Mouse (Mus musculus) left cerebral cortex, adult 18-20 months (tissue): ENCODE data around the gene Gm5737. TPM values are rescaled to one million over a fixed set of nuclear protein-coding genes. Genes with fewer than 3 reads are reported as not detected.

Experiments used
- DNase-seq, 2 experiments: peaks; one replicate each; pipeline ENCODE4 v3.0.0; 2021 to 2022; ENCODE audit warnings: low spot score in 2 of 2, mixed read lengths in 1 of 2
- long read RNA-seq, 2 experiments: library from polyadenylated mRNA; stranded (forward); transcript quantifications; one replicate each; pipeline ENCODE4 v2.0.0; 2021
- total RNA-seq, 2 experiments: library from RNA; stranded (reverse); gene quantifications; 2 replicates each; pipeline ENCODE4 v1.2.3; 2021

The Gm5737 gene
- not detected for total RNA-seq
- long read RNA-seq, experiment 1 = 0 reads
- long read RNA-seq, experiment 2, partial matches to known transcripts = 0 of 1 reads
- long read RNA-seq, experiment 2, other reads (novel, unspliced or antisense) = 1 of 1 reads

DNA sequence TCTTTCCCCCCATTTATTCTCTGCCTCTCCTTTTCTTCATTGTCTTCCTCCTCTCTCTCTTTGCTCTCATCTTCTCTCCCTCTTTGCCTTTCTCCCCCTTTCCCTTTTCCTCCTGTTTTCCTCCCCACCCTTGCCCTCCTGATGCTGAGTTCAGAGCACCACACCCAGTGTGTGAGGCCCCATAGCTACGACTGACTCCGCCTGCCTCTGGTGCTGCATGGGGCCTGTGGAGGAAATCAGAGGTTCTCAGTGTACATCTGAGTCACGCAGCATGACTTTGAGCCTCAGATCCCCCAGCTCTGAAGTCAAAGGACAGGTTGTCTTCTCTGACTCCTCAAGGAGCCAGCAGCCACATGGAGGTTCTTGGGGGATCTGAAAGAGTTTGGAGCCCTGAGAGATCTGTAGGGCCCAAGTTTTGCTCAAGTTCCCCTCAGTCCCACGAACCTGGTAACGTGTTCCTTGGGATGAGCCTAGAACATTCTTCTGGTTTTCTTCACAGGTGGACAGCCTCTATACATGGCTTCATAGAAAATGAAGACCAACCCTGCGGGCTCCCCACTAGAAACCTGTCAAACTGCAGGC is at the start of gene Gm5737:
Gene Gm5737 (plus strand): TSS at position 532 of the 582 bp plus-strand sequence.
- DNase-seq = no peak

GRCm38 (mm10) chr7:120767369-120767768 is 44.8 kb upstream of the Gm5737 start:
- no peak for DNase-seq

- DNase-seq = no peak
Measured at GRCm38 (mm10) chr7:120771389-120771788, 40.8 kb upstream of the Gm5737 start.

- no peak for DNase-seq
Measured at GRCm38 (mm10) chr7:120778012-120778411, 34.2 kb upstream of the Gm5737 start.

DNA sequence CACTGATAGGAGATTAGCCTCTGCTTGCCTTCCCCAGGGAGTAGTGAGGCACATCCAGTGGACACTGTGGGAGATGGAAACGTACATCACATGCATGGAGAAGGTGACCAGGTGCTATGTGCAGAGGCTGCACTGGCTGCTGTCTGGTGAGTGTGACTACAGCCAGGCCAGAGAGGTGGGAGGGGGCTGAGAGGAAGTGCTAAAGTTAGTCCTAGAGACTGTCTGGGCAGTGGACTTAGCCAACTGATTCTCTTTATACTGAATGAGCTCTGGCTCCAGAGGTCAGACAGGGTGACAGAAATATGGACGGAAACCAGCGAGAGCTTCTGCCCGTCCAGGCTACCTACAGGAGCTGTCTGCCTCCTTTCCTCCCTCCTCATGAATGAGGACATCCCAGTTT is 16.6 kb upstream of the Gm5737 start:
- DNase-seq = no peak

GRCm38 (mm10) chr7:120796369-120796768 is 15.8 kb upstream of the Gm5737 start:
- DNase-seq = no peak

DNA sequence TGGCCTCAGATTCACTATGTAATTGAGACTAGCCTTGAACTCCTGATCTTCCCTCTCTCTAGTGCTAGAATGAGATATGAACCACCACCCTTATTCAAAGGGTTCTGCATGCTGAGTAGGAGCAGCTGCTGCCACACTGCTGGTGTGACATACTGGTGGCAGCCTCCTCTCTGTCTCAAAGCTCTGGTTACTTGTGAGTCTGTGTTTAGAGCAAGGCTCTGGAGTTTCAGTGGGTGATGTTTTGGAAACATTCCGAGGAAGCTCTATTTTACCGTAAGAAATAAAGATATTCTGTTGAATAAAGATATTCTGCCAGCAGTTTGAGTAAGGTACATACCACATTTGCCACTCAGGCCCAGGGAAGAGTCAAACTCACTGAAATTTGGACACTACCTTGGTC is 8.9 kb upstream of the Gm5737 start:
- no peak for DNase-seq

GRCm38 (mm10) chr7:120809705-120810104 is 2.5 kb upstream of the Gm5737 start:
- no peak for DNase-seq

DNA sequence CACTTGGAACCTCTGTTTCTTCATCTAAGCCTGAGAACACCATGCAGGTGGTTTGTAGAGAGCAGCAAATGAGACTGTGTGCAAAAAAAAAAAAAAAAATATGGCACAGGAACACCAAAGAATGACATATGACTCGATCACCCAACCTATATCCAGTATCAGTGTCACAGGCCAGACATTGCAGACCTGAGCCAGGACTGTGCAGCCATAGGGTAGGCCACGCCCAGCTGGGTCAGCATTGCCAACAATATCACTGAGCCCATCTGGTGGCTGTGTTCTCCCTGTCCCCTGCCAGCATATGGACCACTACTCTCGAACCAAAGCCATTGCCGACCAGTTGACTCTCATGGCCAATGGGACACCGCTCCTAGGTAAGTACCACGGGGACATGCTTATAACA is 5.4 kb downstream of the Gm5737 start:
- DNase-seq = no peak

- no peak for DNase-seq
Measured at GRCm38 (mm10) chr7:120819386-120819785, 7.2 kb downstream of the Gm5737 start.

DNA sequence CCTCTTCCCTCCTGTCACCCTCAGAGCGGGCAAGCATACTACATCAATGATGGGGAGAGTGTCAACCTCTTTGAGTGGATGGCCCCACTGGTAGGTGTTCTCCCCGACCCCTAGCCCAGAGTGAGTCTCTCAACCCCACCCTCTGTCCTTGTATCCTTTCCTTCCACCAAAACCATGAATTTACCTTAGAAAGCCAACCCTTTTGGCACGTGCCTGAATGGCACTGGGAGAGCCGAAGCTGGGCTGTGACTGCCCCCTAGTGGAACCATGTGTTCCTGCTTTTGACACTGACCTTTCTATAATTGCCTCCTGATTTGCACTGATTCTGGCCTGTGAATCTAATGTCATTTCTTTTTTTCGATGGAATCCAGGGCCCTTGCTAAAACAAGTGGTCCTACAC is 11.1 kb downstream of the Gm5737 start:
- DNase-seq = peak; percentile 58 to 69

- peak in 1 of 2 experiments; percentile 26 for DNase-seq
Measured at GRCm38 (mm10) chr7:120825097-120825496, 12.9 kb downstream of the Gm5737 start.

DNA sequence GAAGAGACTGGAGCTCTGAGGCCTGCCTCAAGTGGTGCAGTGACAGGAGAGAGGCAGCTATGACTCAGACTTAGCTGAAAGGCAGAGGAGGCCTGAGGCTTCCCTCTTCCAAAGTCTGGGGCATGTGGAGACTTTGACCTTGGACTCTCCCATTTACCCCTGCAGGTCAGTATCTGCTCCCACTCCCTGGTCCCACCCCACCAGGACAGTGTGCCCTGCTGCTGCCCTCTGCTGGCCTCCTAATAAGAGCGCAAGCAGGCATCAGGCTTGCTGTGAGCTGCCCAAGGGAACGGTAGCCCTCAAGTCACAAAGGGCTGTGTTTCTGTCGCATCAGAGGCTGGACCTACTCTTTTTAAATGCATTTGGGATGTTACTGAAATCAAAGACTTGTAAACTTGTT is 14.2 kb downstream of the Gm5737 start:
- DNase-seq = no peak

DNA sequence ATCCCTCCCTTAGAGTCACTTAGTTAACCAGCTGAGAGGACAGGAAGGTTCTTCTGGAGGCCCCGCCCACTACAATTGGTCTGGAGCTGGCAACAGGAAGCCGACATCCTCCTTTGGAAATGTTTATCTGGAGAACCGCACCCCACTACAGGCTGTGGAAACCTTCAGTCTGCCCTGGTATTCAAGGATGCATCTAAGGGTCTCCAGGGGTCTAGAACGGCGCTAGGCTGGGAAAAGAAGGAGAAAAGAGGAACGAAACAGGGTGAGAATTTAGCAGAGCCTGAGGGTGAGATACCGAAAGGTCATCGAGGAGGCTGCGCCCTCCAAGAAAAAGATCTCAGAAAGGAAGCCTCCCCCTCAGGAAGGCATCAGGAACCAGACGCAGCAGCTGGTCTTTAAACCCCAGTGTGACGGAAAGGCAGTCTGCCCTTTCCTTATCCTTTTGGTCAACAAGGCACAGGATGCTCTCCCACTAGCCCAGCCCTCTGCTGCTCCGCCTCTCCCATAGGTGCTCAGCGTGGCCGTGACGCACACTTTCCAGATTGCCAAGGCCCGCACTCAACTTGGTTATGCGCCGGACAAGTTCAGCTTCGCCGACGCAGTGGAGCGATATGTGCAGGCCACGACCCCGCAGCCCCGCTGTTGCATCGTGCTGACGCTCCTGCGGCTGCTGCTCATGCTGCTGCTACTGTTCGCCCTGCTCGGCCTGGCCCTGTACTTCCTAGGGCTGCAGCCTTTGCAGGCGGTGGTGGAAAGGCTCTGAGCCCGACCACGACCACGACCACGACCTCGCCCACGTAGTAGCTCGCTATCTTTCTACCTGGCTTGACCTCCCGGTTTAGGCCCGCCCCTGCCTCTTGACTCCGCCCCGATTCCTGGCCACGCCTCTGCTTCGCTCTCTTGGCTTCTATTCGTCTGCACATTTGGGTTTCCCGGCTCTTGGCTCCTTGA is 18.5 kb downstream of the Gm5737 start:
- peak; percentile 46 to 64 for DNase-seq

DNA sequence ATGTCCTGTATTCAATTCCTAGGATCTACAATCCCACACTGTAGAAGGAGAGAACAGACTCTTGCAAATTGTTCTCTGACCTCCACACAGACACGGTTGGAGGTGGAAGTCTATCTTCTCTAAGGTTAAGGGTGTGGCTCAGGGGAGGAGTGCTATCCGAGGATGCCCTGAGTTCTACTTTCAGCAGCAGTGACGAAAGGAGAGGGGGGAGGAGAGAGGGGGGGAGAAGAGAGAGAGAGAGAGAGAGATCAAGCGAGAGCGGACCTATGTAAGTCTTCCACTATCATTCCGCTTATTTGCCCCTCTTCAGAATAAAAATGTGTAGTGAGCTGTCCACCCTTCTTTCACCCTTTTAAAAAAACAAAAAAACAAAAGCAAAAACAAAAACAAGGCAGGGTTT is 22.3 kb downstream of the Gm5737 start:
- no peak for DNase-seq

DNA sequence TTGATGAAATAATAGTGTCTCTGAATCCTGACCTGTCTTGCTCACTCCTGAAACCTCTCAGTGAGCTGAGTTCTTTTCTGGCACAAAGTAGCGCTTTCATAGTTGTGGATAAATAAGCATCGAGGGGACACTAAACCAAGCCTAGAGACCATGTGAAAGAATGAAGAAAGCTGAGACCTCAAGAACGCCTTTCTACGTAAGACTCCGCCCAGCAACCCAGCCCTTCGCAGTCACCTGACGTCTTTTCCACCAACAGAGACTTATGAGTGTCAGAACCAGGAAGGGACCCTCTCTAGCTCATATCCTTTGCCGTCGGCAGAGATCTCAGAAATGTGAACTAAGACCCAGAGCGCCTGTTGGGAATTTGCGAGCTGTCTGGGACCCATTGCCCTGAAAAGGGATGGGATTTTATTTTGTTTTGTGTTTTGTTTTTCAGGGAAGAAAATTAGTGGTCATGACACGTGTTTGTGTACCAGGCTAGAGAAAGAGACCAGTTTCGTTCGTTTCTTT is 22.8 kb downstream of the Gm5737 start:
- DNase-seq = peak; percentile 61 to 69

DNA sequence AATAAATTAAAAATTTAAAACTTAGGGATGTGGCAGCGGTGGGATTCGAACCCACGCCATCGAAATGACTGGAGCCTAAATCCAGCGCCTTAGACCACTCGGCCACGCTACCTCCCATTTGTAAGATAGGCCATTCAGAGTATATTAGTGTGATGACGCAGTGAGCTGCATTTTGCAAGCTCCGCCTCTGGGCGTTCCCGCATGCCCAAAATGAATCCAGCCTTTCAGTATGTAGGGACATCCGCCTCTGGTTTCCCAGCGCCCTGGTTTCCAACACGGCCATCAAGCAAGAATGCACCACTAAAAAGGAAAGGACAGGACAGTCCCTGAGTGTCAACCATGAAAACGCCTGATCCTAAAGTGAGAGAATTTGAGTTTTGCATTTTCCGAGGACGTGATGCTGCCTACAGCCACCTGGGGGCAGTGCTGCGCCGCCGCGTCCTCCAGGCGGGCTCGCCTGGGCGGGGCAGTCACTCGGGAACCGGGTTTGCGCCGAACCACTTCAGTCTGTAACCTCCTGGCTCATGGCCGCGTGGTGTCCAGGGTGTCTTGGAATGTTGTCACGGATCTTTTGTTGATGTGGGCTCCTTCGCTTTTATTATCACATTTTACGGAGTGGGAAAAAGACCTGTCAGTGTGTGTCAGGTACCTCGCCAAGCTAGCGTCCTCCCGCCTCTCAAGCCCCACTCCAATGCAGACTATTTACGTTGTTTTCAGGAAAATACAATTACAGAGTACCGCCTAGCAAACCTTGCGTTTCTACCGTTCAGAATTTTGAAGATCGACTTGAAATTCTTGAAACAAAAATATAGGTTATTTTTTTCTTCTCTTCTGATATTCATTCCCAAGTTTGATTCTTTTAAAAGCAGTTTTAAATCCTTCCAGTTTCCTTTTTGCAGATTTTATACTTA is 23.5 kb downstream of the Gm5737 start:
- DNase-seq = peak; percentile 96 to 99

DNA sequence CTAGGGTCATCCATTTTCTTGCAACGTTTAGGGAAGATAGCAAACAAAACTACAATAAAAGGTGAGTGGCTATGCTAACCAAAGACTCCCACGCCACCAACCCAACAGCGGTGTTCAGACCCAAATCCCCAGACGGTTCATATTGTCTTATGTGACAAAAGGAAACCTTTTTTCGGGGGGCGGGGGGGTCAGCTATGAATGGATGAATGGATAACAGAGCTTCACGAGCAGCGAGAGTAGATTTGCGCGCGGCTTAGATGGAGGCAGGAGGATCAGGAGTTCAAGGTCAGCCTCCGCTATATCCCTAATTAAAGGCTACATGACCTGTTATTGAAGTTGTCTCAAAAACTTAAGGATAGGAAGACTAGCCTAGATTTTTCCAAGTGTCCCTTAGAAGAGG is 24.2 kb downstream of the Gm5737 start:
- no peak for DNase-seq

DNA sequence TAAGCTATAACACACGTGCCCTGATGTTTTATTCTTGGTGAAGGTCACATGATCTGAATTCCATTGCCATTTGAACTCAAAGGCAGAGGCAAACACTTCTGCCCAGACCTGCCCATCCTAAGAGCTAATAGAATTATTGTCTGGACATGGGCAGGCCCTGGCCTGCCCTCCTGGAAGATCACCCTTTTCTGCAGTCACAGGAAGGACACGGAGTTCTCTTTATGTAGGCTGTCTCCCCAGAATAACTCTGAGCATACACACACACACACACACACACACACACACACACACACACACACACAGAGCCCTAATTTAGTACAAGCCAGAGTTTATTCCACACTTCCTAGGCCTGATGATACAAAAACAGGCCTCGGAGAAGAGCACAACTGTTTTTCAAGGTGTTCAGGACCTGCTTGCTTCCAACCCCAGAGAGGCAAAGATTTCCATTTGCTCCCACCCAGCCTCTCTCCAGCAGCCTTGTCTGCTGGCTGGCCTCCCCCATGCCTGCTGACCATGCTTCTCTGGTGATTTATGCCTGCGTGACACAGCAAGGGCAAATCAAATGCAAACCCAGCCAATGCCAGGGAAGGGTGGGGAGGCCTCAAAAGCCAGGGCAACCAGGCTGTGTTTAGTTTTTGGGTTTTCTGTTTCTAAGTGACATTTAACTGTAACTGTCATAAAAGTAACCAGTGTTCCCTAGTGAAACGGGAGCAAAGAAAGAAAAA is 26.4 kb downstream of the Gm5737 start:
- DNase-seq = no peak

DNA sequence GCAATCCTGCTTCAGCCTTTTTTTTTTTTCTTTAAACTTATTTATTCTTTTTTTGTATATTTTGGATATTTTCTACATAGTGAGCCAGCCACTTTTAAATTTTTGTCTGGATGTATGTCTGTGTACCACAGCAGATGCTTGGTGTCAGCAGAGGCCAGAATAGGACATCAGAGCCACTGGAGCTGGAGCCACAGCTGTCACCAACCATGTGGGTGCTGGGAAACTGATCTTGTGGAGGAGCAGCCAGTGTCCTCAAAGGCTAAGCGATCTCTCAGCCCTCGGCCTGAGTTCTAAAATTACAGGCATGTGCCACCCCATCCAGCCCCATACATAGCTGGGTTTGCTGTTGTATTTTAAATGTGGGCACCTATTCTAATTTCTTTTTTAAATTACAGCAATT is 27.6 kb downstream of the Gm5737 start:
- DNase-seq = no peak
